Mouse (Mus musculus): ENCODE data around the gene Ngdn.
"Not testable (repeated sequence)": the region's sequence is repeated elsewhere in the genome, so short reads cannot be mapped to it uniquely, and the experiment has no call there.

Gene Ngdn

GRCm38 (mm10) chr14:55032695-55033225, 17.5 kb downstream of the Ngdn start:
- no peak for DNase-seq

GRCm38 (mm10) chr14:55043694-55044093, 28.4 kb downstream of the Ngdn start:
- DNase-seq = not testable (repeated sequence)

GRCm38 (mm10) chr14:55047971-55048531, 32.8 kb downstream of the Ngdn start:
- no peak for DNase-seq

GRCm38 (mm10) chr14:55052496-55052895, 37.2 kb downstream of the Ngdn start:
- peak; percentile 6 for DNase-seq

GRCm38 (mm10) chr14:55053050-55053449, 37.8 kb downstream of the Ngdn start:
- no peak for DNase-seq

GRCm38 (mm10) chr14:55053708-55054190, 38.5 kb downstream of the Ngdn start:
- DNase-seq = no peak

GRCm38 (mm10) chr14:55054191-55054749, 39.0 kb downstream of the Ngdn start:
- no peak for DNase-seq

- DNase-seq = no peak
Measured at GRCm38 (mm10) chr14:55055167-55055834, 40.0 kb downstream of the Ngdn start.

GRCm38 (mm10) chr14:55059009-55059408, 43.8 kb downstream of the Ngdn start:
- no peak for DNase-seq

- no peak for DNase-seq
Measured at GRCm38 (mm10) chr14:55059931-55060330, 44.7 kb downstream of the Ngdn start.

GRCm38 (mm10) chr14:55061845-55062244, 46.6 kb downstream of the Ngdn start:
- DNase-seq = no peak

- peak; percentile 58 for DNase-seq
Measured at GRCm38 (mm10) chr14:55062626-55063025, 47.4 kb downstream of the Ngdn start.

- DNase-seq = no peak
Measured at GRCm38 (mm10) chr14:55063117-55063516, 47.9 kb downstream of the Ngdn start.

- DNase-seq = no peak
Measured at GRCm38 (mm10) chr14:55063581-55064381, 48.5 kb downstream of the Ngdn start.

- no peak for DNase-seq
Measured at GRCm38 (mm10) chr14:55064481-55065370, 49.5 kb downstream of the Ngdn start.

- no peak for DNase-seq
Measured at GRCm38 (mm10) chr14:55065391-55065790, 50.1 kb downstream of the Ngdn start.

GRCm38 (mm10) chr14:55066042-55066441, 50.8 kb downstream of the Ngdn start:
- no peak for DNase-seq

- no peak for DNase-seq
Measured at GRCm38 (mm10) chr14:55071756-55072155, 56.5 kb downstream of the Ngdn start.

Measured in thymus, postnatal 25 days (tissue).